Mouse (Mus musculus) heart, postnatal 0 days (tissue): ENCODE measurements at regions not wholly inside any gene's neighbourhood (a gene's known extent, or its start where the extent isn't known, plus 50 kb on each side); places are given as distances from the start of the nearest gene placed in this dataset.

Experiments
- ATAC-seq: fragments of 200-750 bp; cut with Nextera tagmentation; 2 replicates; pipeline ENCODE4 v1.8.0; 2017; ENCODE audit warnings: low read depth, moderate number of reproducible peaks, moderate library complexity; ENCODE audit not compliant: insufficient read depth
- DNase-seq: peaks from one replicate; pipeline ENCODE4 v3.0.0-alpha.2; 2016; ENCODE audit warnings: low spot score
- H3K27ac ChIP-seq: fragments of 300-500 bp; sonication (generic); 2 replicates; pipeline ENCODE4 v1.5.1; 2014; ENCODE audit warnings: low read depth, mild to moderate bottlenecking
- H3K27me3 ChIP-seq: fragments of 300-500 bp; sonication (generic); 2 replicates; pipeline ENCODE4 v1.6.1; 2014; ENCODE audit warnings: low read length, mixed read lengths; ENCODE audit not compliant: control insufficient read depth, insufficient read depth
- H3K36me3 ChIP-seq: fragments of 300-500 bp; sonication (generic); replicated peaks from 2 replicates; pipeline ENCODE4 v1.6.1; 2014; ENCODE audit warnings: low read length, mixed read lengths; ENCODE audit not compliant: control insufficient read depth, insufficient read depth
- H3K4me1 ChIP-seq: fragments of 300-500 bp; sonication (generic); 2 replicates; pipeline ENCODE4 v1.6.1; 2014; ENCODE audit warnings: antibody characterized with exemption; ENCODE audit not compliant: control insufficient read depth, insufficient read depth
- H3K4me2 ChIP-seq: fragments of 300-500 bp; sonication (generic); 2 replicates; pipeline ENCODE4 v1.6.1; 2014; ENCODE audit warnings: low read depth, mild to moderate bottlenecking, low read length, moderate library complexity
- H3K4me3 ChIP-seq: fragments of 300-500 bp; sonication (generic); 2 replicates; pipeline ENCODE4 v1.5.1; 2014; ENCODE audit warnings: low read depth, low read length
- H3K9ac ChIP-seq: fragments of 300-500 bp; sonication (generic); replicated peaks from 2 replicates; pipeline ENCODE4 v1.6.1; 2014; ENCODE audit warnings: low read depth, low read length, mixed read lengths
- H3K9me3 ChIP-seq: fragments of 300-500 bp; sonication (generic); replicated peaks from 2 replicates; pipeline ENCODE4 v1.6.1; 2016; ENCODE audit warnings: low read length; ENCODE audit not compliant: control insufficient read depth
- CTCF ChIP-seq: IDR thresholded peaks from 2 replicates; pipeline ENCODE4 v1.5.1; 2016; ENCODE audit warnings: antibody characterized with exemption, control low read depth, low read depth
- EP300 ChIP-seq: IDR thresholded peaks from 2 replicates; pipeline ENCODE4 v1.6.1; 2016; ENCODE audit warnings: antibody characterized with exemption, low read depth
- WGBS: fragments of 180-500 bp; shearing (Covaris S2); extraction: QIAGEN DNeasy Blood & Tissue Kit; methylation state at CpG from one replicate; pipeline ENCODE4 v1.1.7; 2014; 5-methylcytosine and 5-hydroxymethylcytosine counted together

DNA sequence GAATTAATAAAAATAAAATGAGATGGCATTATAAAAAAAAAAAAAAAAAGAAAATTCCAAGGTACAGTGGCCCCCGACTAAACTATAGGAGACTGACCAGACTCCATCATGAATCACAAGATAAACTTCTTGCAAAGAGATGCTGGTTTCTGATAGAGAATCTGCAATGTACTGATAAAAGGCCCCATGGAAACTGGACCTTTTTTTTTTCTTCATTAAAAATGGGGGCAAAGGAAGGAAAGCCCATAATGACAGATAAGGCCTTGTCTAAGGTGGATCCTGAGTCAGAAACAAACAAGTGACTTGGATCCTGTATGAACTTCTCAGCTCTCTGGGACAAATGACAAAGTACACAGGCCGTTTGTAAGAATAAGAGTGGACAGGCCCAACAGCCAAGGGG lies 344.7 kb upstream of the Nfe2l3 start:
- TF ChIP-seq EP300, result no peak
- TF ChIP-seq CTCF, result no peak
- Histone ChIP-seq H3K9me3 (no peaks in the 10 kb centered on the region), H3K27ac (no peak overlapping the region), H3K4me2 (no peak overlapping the region), H3K27me3 (no peaks in the 10 kb centered on the region), H3K4me1 (no peaks in the 10 kb centered on the region), H3K36me3 (no peaks in the 10 kb centered on the region), H3K9ac (no peak overlapping the region), H3K4me3 (no peak overlapping the region)
- DNase-seq (no peak), ATAC-seq (no peak)
- WGBS, result 50% methylated on average over 2 of the region's 2 CpGs

- no peaks in the 10 kb centered on the region for H3K36me3 ChIP-seq
- WGBS, result 63% methylated on average over 6 of the region's 6 CpGs
- no peak overlapping the region for H3K4me3 ChIP-seq
- H3K4me1 ChIP-seq, result no peaks in the 10 kb centered on the region
- H3K27me3 ChIP-seq, result no peaks in the 10 kb centered on the region
- H3K27ac ChIP-seq, result no peak overlapping the region
- DNase-seq (no peak), ATAC-seq (no peak)
- H3K9ac ChIP-seq, result no peak overlapping the region
- TF ChIP-seq CTCF (no peak), EP300 (no peak)
- H3K9me3 ChIP-seq, result no peaks in the 10 kb centered on the region
- H3K4me2 ChIP-seq, result no peak overlapping the region
These were observed 343.7 kb upstream of the Nfe2l3 start for GRCm38 (mm10) chr6:51088641-51089372.

DNA sequence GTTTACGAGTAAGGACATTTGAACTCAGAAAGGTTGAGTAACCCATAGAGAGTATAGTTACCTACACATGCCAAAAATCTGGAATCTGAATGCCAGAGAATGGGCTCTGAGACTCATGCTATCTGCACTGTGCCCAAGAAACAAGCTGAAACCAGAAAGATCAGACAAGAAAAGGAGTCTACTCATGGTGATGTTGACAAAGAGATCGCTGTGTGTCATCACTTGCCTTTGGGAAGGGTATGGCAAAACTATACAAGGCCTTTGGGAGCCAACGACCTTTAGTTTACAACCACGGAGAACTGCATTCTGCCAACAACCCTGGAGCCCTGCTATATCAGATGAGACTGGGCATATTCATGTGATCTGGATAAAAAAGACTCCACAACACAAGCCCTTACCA lies 339.3 kb upstream of the Nfe2l3 start:
- no peak overlapping the region for H3K4me3 ChIP-seq
- WGBS, result 79% methylated on average over 4 of the region's 4 CpGs

DNA sequence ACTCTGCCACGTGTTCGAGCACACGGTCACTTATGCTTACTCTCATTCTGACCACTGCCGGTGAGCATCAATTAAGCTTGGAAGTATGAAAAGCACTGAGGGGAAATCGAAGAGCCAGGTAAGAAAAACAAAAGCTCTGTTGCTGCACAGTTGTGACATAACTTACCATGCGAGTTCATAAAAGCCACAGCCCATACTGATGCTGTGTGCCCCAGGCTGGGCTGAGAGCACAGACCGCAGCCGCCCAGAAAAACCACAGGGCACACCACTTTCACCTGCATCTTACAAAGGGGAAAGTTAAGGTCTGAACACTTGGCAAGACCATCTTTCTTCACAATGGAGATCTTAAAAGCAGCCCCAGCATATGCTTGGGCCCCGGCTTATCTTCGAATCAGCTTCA lies 338.2 kb upstream of the Nfe2l3 start:
- WGBS, result 86% methylated on average over 10 of the region's 10 CpGs
- Histone ChIP-seq H3K27me3 (no peaks in the 10 kb centered on the region), H3K4me2 (no peak overlapping the region), H3K36me3 (no peaks in the 10 kb centered on the region), H3K4me1 (no peaks in the 10 kb centered on the region), H3K4me3 (no peak overlapping the region), H3K9ac (no peak overlapping the region), H3K9me3 (no peaks in the 10 kb centered on the region), H3K27ac (no peak overlapping the region)
- no peak for TF ChIP-seq EP300
- TF ChIP-seq CTCF, result no peak
- ATAC-seq (no peak), DNase-seq (no peak)

More for the DNA sequence above, 339.3 kb upstream of the Nfe2l3 start:
- H3K27me3 ChIP-seq, result no peaks in the 10 kb centered on the region
- ATAC-seq, result no peak
- no peak overlapping the region for H3K4me2 ChIP-seq
- no peak overlapping the region for H3K27ac ChIP-seq
- no peak overlapping the region for H3K9ac ChIP-seq
- TF ChIP-seq CTCF, result no peak
- TF ChIP-seq EP300, result no peak
- no peaks in the 10 kb centered on the region for H3K9me3 ChIP-seq
- DNase-seq, result no peak
- H3K36me3 ChIP-seq, result no peaks in the 10 kb centered on the region
- no peaks in the 10 kb centered on the region for H3K4me1 ChIP-seq

GRCm38 (mm10) chr6:51097488-51097887 lies 335.0 kb upstream of the Nfe2l3 start:
- Histone ChIP-seq H3K4me1 (no peaks in the 10 kb centered on the region), H3K9me3 (no peaks in the 10 kb centered on the region), H3K36me3 (no peaks in the 10 kb centered on the region), H3K4me3 (no peak overlapping the region), H3K27me3 (no peaks in the 10 kb centered on the region), H3K4me2 (no peak overlapping the region), H3K9ac (no peak overlapping the region), H3K27ac (no peak overlapping the region)
- no peak for TF ChIP-seq EP300
- TF ChIP-seq CTCF, result no peak
- WGBS, result 70% methylated on average over 6 of the region's 6 CpGs
- DNase-seq (no peak), ATAC-seq (no peak)

DNA sequence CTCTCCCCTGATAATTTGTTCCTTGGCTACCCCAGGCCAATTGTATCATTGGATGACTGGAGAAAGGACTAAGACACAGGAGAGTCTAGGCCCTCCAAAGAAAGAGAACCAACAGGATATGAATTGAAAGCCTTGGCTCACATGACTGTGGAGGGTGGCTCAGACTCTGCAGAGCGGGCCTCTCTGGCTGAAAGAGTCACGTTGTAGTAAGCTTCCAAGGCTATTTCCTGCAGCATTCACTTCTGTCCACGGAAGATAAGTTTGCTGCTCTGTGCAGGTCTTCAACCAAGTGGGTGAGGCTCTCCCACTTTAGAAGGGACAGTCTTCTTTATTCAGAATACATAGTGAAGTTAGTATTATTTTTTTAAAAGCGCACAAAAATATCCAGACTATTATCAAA lies 332.1 kb upstream of the Nfe2l3 start:
- no peaks in the 10 kb centered on the region for H3K9me3 ChIP-seq
- TF ChIP-seq CTCF (no peak), EP300 (no peak)
- ATAC-seq, result no peak
- H3K36me3 ChIP-seq, result no peaks in the 10 kb centered on the region
- WGBS, result 53% methylated on average over 4 of the region's 4 CpGs
- H3K27me3 ChIP-seq, result no peaks in the 10 kb centered on the region
- H3K9ac ChIP-seq, result no peak overlapping the region
- no peak for DNase-seq
- no peak overlapping the region for H3K4me2 ChIP-seq
- H3K27ac ChIP-seq, result no peak overlapping the region
- no peak overlapping the region for H3K4me3 ChIP-seq
- no peaks in the 10 kb centered on the region for H3K4me1 ChIP-seq
